Mouse (Mus musculus): ENCODE measurements at regions not wholly inside any gene's neighbourhood (a gene's known extent, or its start where the extent isn't known, plus 50 kb on each side); places are given as distances from the start of the nearest gene placed in this dataset.

- Histone ChIP-seq H3K9ac (no peak overlapping the region), H3K27ac (no peak overlapping the region), H3K4me2 (no peak overlapping the region), H3K27me3 (replicated peaks) (no peaks in the 10 kb centered on the region), H3K9me3 (no peaks in the 10 kb centered on the region), H3K4me1 (no peaks in the 10 kb centered on the region), H3K4me3 (no peak overlapping the region), H3K36me3 (replicated peaks) (no peaks in the 10 kb centered on the region)
- ATAC-seq (replicated peaks): no peak
- WGBS: 70% methylated on average over 2 of the region's 2 CpGs
These were observed 141.1 kb upstream of the Usp9x start for GRCm38 (mm10) chrX:12930242-12930641.

DNA sequence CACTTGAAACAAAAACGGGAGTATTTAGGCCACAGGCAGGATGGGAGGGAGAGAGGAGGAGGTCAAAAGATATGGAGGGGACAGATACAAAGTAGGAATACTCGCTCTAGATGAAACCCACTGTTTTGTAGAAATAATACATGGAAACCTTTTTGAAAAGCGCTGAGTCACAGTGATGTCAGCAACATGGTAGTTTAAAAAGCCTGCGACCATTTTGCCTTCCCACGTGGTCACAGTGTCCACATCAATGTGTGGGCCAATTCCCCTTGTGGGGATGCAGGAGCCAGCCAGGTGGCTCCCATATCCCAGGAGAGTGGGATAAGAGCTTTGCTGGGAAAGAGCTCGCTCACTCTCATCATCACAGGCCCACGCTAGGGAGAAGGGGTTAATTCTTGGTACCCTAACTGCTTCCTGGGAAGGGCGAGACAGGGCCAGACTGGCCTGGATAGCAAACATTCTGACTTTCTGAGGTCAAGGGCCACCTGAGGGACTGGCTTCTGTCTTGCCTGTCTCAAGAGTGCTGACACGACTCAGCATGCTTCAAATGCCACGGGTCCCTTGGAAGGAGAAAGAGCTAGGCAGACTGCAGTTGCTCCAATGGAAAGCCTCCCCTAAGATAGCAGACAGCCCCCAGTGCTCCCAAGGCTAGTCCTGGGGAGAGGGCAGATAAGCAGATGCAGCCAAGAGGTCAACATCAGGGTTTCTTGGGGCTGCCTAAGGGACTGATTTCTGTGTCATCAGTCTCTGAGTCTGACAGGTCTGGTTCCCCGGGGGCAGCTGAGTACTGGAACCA lies 143.3 kb upstream of the Usp9x start:
- H3K4me3 ChIP-seq: no peak overlapping the region
- H3K27me3 ChIP-seq (replicated peaks): no peaks in the 10 kb centered on the region
- 68% methylated on average over 11 of the region's 11 CpGs for WGBS
- H3K4me2 ChIP-seq: no peak overlapping the region
- ATAC-seq (replicated peaks): no peak
- H3K9me3 ChIP-seq: no peaks in the 10 kb centered on the region
- H3K9ac ChIP-seq: no peak overlapping the region
- H3K36me3 ChIP-seq (replicated peaks): no peaks in the 10 kb centered on the region
- no peak overlapping the region for H3K27ac ChIP-seq
- no peaks in the 10 kb centered on the region for H3K4me1 ChIP-seq

GRCm38 (mm10) chrX:12924705-12925644 lies 146.3 kb upstream of the Usp9x start:
- Histone ChIP-seq H3K36me3 (replicated peaks) (no peaks in the 10 kb centered on the region), H3K4me3 (no peak overlapping the region), H3K4me1 (no peaks in the 10 kb centered on the region), H3K9ac (no peak overlapping the region), H3K9me3 (no peaks in the 10 kb centered on the region), H3K27me3 (replicated peaks) (no peaks in the 10 kb centered on the region), H3K4me2 (no peak overlapping the region), H3K27ac (no peak overlapping the region)
- WGBS: 72% methylated on average over 10 of the region's 10 CpGs
- ATAC-seq (replicated peaks): no peak

- Histone ChIP-seq H3K9ac (no peak overlapping the region), H3K36me3 (replicated peaks) (no peaks in the 10 kb centered on the region), H3K4me2 (no peak overlapping the region), H3K4me1 (no peaks in the 10 kb centered on the region), H3K27me3 (replicated peaks) (no peaks in the 10 kb centered on the region), H3K4me3 (no peak overlapping the region), H3K9me3 (no peaks in the 10 kb centered on the region), H3K27ac (no peak overlapping the region)
- WGBS: 19% methylated on average over 3 of the region's 3 CpGs
- no peak for ATAC-seq (replicated peaks)
These were observed 151.7 kb upstream of the Usp9x start for GRCm38 (mm10) chrX:12919576-12919975.

- Histone ChIP-seq H3K4me1 (no peaks in the 10 kb centered on the region), H3K27me3 (replicated peaks) (no peaks in the 10 kb centered on the region), H3K9ac (no peak overlapping the region), H3K36me3 (replicated peaks) (no peaks in the 10 kb centered on the region), H3K4me2 (peak overlapping the region; percentile 30), H3K9me3 (no peaks in the 10 kb centered on the region), H3K4me3 (0 out of 2 replicates have a peak overlapping the region, but pooled peaks have one; percentile 1), H3K27ac (no peak overlapping the region)
- ATAC-seq (replicated peaks): 0 out of 2 replicates have a peak, but pooled peaks have one; percentile 39
- whole genome bisulfite sequencing: 43% methylated on average over 13 of the region's 13 CpGs
These were observed 154.2 kb upstream of the Usp9x start for GRCm38 (mm10) chrX:12917105-12917504.

GRCm38 (mm10) chrX:12916684-12917083 lies 154.6 kb upstream of the Usp9x start:
- Histone ChIP-seq H3K27ac (no peak overlapping the region), H3K4me3 (0 out of 2 replicates have a peak overlapping the region, but pooled peaks have one; percentile 1), H3K4me2 (peak overlapping the region; percentile 30), H3K36me3 (replicated peaks) (no peaks in the 10 kb centered on the region), H3K27me3 (replicated peaks) (no peaks in the 10 kb centered on the region), H3K4me1 (no peaks in the 10 kb centered on the region), H3K9ac (no peak overlapping the region), H3K9me3 (no peaks in the 10 kb centered on the region)
- 27% methylated on average over 11 of the region's 11 CpGs for WGBS
- no peak for ATAC-seq (replicated peaks)

DNA sequence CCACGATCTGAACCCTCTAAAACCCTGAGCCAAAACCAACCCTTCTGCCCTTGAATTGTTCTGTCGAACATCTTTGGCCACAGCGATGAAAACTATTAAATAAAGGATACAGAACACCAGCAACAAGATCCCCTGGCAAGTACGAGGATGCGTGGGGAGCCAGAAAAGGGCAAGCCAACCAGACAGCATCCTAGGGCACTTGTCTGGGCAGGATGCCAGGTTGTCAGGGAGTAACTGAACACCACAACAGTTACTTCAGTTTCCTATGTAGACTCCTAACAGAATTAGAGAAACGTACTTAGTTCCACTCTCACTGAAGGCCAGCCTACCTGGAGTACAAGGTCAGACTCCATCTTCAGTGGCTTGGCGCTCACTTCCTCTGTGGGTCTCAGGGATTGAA lies 138.4 kb upstream of the Med14 start:
- H3K36me3 ChIP-seq (replicated peaks): no peaks in the 10 kb centered on the region
- H3K9ac ChIP-seq: no peak overlapping the region
- no peak overlapping the region for H3K4me2 ChIP-seq
- H3K27ac ChIP-seq: no peak overlapping the region
- no peak for ATAC-seq (replicated peaks)
- no peaks in the 10 kb centered on the region for H3K4me1 ChIP-seq
- 84% methylated on average over 7 of the region's 7 CpGs for WGBS
- no peak overlapping the region for H3K4me3 ChIP-seq
- no peaks in the 10 kb centered on the region for H3K27me3 ChIP-seq (replicated peaks)
- H3K9me3 ChIP-seq: no peaks in the 10 kb centered on the region

DNA sequence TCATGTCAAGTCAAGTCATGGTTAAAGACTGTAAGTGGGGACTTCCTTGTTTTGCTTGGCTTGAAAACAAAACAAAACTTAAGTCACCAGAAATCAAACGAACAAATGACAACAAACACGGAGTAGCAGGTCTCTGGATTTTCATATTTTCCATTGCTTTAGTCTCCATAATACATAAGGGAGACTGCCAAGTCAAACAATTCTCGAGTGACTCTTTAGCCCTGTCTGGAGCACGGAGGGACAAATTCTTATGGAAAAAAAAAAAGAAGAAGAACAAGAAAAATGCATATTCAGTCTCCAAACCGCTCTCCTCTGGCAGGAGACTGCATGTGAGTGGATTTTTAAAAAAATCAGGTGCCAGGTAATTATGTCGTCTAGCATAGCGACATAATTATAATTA lies 129.6 kb upstream of the Med14 start:
- Histone ChIP-seq H3K27ac (no peak overlapping the region), H3K9me3 (no peaks in the 10 kb centered on the region), H3K36me3 (replicated peaks) (no peaks in the 10 kb centered on the region), H3K9ac (no peak overlapping the region), H3K4me3 (no peak overlapping the region), H3K27me3 (replicated peaks) (no peaks in the 10 kb centered on the region), H3K4me2 (no peak overlapping the region), H3K4me1 (no peaks in the 10 kb centered on the region; the same call in 1 of the 2 replicates)
- ATAC-seq (replicated peaks): no peak
- WGBS: 67% methylated on average over 7 of the region's 7 CpGs

- H3K9me3 ChIP-seq: no peaks in the 10 kb centered on the region
- 30% methylated on average over 3 of the region's 3 CpGs for WGBS
- no peaks in the 10 kb centered on the region; the same call in 1 of the 2 replicates for H3K4me1 ChIP-seq
- no peaks in the 10 kb centered on the region for H3K27me3 ChIP-seq (replicated peaks)
- no peak overlapping the region for H3K9ac ChIP-seq
- H3K4me3 ChIP-seq: no peak overlapping the region
- peak overlapping the region; percentile 30 for H3K4me2 ChIP-seq
- H3K36me3 ChIP-seq (replicated peaks): no peaks in the 10 kb centered on the region
- H3K27ac ChIP-seq: peak overlapping the region; percentile 85
- ATAC-seq (replicated peaks): peak; percentile 84
These were observed 127.6 kb upstream of the Med14 start for GRCm38 (mm10) chrX:12889482-12889808.

DNA sequence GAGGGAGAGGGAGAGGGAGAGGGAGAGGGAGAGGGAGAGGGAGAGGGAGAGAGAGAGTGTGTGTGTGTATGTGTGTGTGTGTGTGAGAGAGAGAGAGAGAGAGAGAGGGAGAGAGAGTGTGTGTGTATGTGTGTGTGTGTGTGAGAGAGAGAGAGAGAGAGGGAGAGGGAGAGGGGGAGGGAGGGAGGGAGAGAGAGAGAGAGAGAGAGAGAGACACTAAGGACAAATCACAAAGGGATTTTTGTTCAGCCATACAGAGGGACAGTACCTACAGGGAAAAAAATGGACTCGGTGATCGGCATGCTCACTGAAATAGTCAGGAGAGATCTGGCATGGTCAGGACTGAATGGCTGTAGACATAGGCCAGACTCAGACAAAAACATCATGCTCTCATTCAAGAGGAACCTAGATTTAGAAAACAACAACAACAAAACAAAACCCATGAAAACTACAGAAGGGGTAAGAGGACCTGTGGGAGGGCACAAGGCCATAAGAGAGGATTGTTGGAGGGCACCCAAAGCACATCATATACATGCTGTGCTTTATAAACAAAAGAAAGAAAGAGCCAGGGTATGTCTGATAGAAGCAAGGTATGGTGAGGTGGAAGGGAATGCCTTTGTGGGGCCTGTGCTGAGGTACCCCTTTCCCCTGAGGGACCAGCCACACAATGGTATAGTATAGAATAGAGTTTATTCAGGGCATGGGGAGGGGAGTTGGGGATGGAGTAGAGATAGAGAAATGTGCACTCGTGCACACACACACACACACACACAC lies 127.0 kb upstream of the Med14 start:
- H3K9ac ChIP-seq: no peak overlapping the region

GRCm38 (mm10) chrX:12888010-12888707 lies 126.3 kb upstream of the Med14 start:
- Histone ChIP-seq H3K27ac (peak overlapping the region; percentile 84), H3K4me1 (no peaks in the 10 kb centered on the region; the same call in 1 of the 2 replicates), H3K4me3 (no peak overlapping the region), H3K9me3 (no peaks in the 10 kb centered on the region), H3K9ac (no peak overlapping the region), H3K27me3 (replicated peaks) (no peaks in the 10 kb centered on the region), H3K36me3 (replicated peaks) (no peaks in the 10 kb centered on the region), H3K4me2 (peak overlapping the region; percentile 15)
- peak; percentile 59 for ATAC-seq (replicated peaks)
- 51% methylated on average over 11 of the region's 11 CpGs for WGBS

More for the DNA sequence above, 127.0 kb upstream of the Med14 start:
- H3K4me1 ChIP-seq: no peaks in the 10 kb centered on the region; the same call in 1 of the 2 replicates
- 0 out of 2 replicates have a peak overlapping the region, but pooled peaks have one; percentile 9 for H3K4me3 ChIP-seq
- H3K27ac ChIP-seq: peak overlapping the region; percentile 85
- H3K27me3 ChIP-seq (replicated peaks): no peaks in the 10 kb centered on the region
- no peaks in the 10 kb centered on the region for H3K9me3 ChIP-seq
- peak overlapping the region; percentile 30 for H3K4me2 ChIP-seq
- peak; percentile 83 for ATAC-seq (replicated peaks)
- WGBS: 17% methylated on average over 3 of the region's 3 CpGs
- H3K36me3 ChIP-seq (replicated peaks): no peaks in the 10 kb centered on the region

All from midbrain, embryonic 15.5 days (tissue).